Mouse (Mus musculus) MEL (cell line): ENCODE measurements around the gene Gm28305.

ENCODE experiments used
- CTCF ChIP-seq, 3 experiments: IDR thresholded peaks in 2 of 3; conservative IDR thresholded peaks in 1 of 3; 2 replicates each; pipeline ENCODE4 v1.5.1; 2011 to 2012; ENCODE audit warnings: low read length in 3 of 3, low read depth in 2 of 3, mild to moderate bottlenecking in 2 of 3, improper control_type of control experiment in 1 of 3, inconsistent platforms in 1 of 3, mixed read lengths in 1 of 3, moderate library complexity in 1 of 3; ENCODE audit not compliant: control insufficient read depth in 1 of 3, insufficient read depth in 1 of 3, poor library complexity in 1 of 3, severe bottlenecking in 1 of 3
- MAX ChIP-seq: IDR thresholded peaks from 2 replicates; pipeline ENCODE4 v1.6.1; 2011; ENCODE audit warnings: low read length, improper control_type of control experiment
- POLR2A ChIP-seq, 2 experiments: IDR thresholded peaks; 2 replicates each; pipeline ENCODE4 v1.6.1; 2011 to 2012; ENCODE audit warnings: low read length in 2 of 2, mild to moderate bottlenecking in 2 of 2, control low read depth in 1 of 2, improper control_type of control experiment in 1 of 2, low read depth in 1 of 2, moderate library complexity in 1 of 2; ENCODE audit not compliant: control insufficient read depth in 1 of 2, insufficient read depth in 1 of 2, poor library complexity in 1 of 2
- TCF12 ChIP-seq: IDR thresholded peaks from 2 replicates; pipeline ENCODE4 v1.6.1; 2014; ENCODE audit warnings: low read depth, mild to moderate bottlenecking, inconsistent platforms, low read length, improper control_type of control experiment, moderate library complexity
- ZC3H11A ChIP-seq: IDR thresholded peaks from 2 replicates; pipeline ENCODE4 v1.6.1; 2012; ENCODE audit warnings: low read depth, mild to moderate bottlenecking, inconsistent platforms, low read length, improper control_type of control experiment
- ZKSCAN1 ChIP-seq: IDR thresholded peaks from 2 replicates; pipeline ENCODE4 v1.6.1; 2012; ENCODE audit warnings: low read depth, mild to moderate bottlenecking, inconsistent platforms, low read length, improper control_type of control experiment, moderate library complexity
- ZMIZ1 ChIP-seq: IDR thresholded peaks from 2 replicates; pipeline ENCODE4 v1.6.1; 2012; ENCODE audit warnings: low read depth, mild to moderate bottlenecking, inconsistent platforms, low read length, improper control_type of control experiment, moderate library complexity

DNA sequence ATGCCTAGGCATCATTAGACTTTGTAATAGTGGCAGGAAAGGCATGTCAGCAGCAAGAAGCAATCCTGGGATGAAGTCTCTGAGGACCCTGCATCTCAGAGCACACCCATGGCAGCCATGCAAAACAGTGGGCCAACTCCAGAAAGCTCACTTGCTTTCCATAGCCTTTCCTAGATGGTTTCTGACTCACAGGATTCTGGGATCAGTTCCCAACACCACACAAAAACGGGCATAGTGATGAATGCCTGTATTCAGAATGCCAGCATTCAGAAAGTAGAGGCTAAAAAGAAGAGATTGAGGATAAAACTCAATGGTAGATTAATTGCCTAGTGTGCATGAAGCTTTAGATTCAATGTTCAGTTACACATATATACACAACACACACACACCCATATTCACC is 25.9 kb upstream of the Gm28305 start:
- no peak for TF ChIP-seq TCF12
- TF ChIP-seq POLR2A (IDR thresholded peaks at IDR 0.05; ENCODE audit: control insufficient read depth in 1 of 2, insufficient read depth in 1 of 2, low read depth in 1 of 2, low read length in 2 of 2, poor library complexity in 1 of 2) = no peak
- no peak for TF ChIP-seq ZKSCAN1
- TF ChIP-seq CTCF (IDR thresholded peaks at IDR 0.05 in 2 of 3, conservative IDR thresholded peaks at IDR 0.05 in 1 of 3; ENCODE audit: control insufficient read depth in 1 of 3, insufficient read depth in 1 of 3, low read depth in 2 of 3, low read length in 3 of 3, poor library complexity in 1 of 3, severe bottlenecking in 1 of 3) = no peak
- no peak for TF ChIP-seq ZMIZ1
- no peak for TF ChIP-seq MAX
- no peak for TF ChIP-seq ZC3H11A
